Mouse (Mus musculus) heart, embryonic 11.5 days (tissue): Measurements from ENCODE around the gene Ucma. TPM values are rescaled to one million over a fixed set of nuclear protein-coding genes. Genes with fewer than 3 reads are reported as not detected.

Experiments used
- ATAC-seq: fragments of 200-750 bp; cut with Nextera tagmentation; replicated peaks from 2 replicates; pipeline ENCODE4 v1.8.0; 2017; ENCODE audit warnings: moderate library complexity; ENCODE audit not compliant: insufficient number of reproducible peaks, low FRiP score, low TSS enrichment
- H3K27ac ChIP-seq: fragments of 300-500 bp; sonication (generic); 2 replicates; pipeline ENCODE4 v1.5.1; 2014; ENCODE audit warnings: mild to moderate bottlenecking, low read depth, low read length
- H3K27me3 ChIP-seq: fragments of 300-500 bp; sonication (generic); 2 replicates; pipeline ENCODE4 v1.6.1; 2014; ENCODE audit warnings: mild to moderate bottlenecking, low read length, mixed read lengths; ENCODE audit not compliant: control insufficient read depth, insufficient read depth
- H3K36me3 ChIP-seq: fragments of 300-500 bp; sonication (generic); 2 replicates; pipeline ENCODE4 v1.6.1; 2014; ENCODE audit warnings: mild to moderate bottlenecking, low read length, moderate library complexity, mixed read lengths; ENCODE audit not compliant: control insufficient read depth, insufficient read depth
- H3K4me1 ChIP-seq: fragments of 300-500 bp; sonication (generic); 2 replicates; pipeline ENCODE4 v1.6.1; 2014; ENCODE audit warnings: low read length; ENCODE audit not compliant: control insufficient read depth, insufficient read depth
- H3K4me2 ChIP-seq: fragments of 300-500 bp; sonication (generic); 2 replicates; pipeline ENCODE4 v1.6.1; 2014; ENCODE audit warnings: mild to moderate bottlenecking, moderate library complexity
- H3K4me3 ChIP-seq: fragments of 300-500 bp; sonication (generic); 2 replicates; pipeline ENCODE4 v1.5.1; 2014; ENCODE audit warnings: low read depth, low read length
- H3K9ac ChIP-seq: fragments of 300-500 bp; sonication (generic); 2 replicates; pipeline ENCODE4 v1.6.1; 2014; ENCODE audit warnings: mild to moderate bottlenecking, low read depth, low read length, moderate library complexity
- H3K9me3 ChIP-seq: fragments of 300-500 bp; sonication (generic); replicated peaks from 2 replicates; pipeline ENCODE4 v1.6.1; 2016; ENCODE audit warnings: low read length; ENCODE audit not compliant: control insufficient read depth
- WGBS: fragments of 180-500 bp; shearing (Covaris S2); extraction: QIAGEN DNeasy Blood & Tissue Kit; methylation state at CpG from one replicate; pipeline ENCODE4 v1.1.7; 2014; ENCODE audit not compliant: insufficient replicate concordance; 5-methylcytosine and 5-hydroxymethylcytosine counted together
- polyA plus RNA-seq: library from polyadenylated mRNA; unstranded; fragments of >200 nt; fragmentation: Nextera tagmentation; extraction: Ambion mirVana; gene quantifications from 2 replicates; pipeline ENCODE4 v1.2.1, GENCODE M21; 2014

The Ucma gene
- polyA plus RNA-seq, 1 experiment from 2014 or later = not detected

DNA sequence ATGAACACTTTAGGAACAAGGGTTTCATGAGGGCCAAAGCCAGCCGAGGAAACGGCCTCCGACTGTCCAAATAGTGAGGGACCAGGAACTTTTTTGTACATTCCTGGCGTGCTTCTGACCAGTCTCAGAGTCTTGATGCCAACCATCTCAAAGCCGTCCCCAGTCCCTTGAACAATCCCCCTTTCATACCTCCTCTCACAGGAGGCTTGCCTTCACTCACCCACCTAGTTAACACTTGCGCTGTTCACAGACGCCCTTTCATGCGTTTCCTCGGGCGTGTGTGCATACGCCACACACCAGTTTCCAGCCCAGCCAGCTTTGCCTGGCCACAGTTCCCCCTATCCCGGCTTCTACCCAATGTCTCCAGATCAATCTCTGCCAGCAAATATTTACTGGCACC lies 17.9 kb upstream of the Ucma start:
- no peak overlapping the region for H3K9ac ChIP-seq
- no peaks in the 10 kb centered on the region for H3K36me3 ChIP-seq
- WGBS = 86% methylated on average over 12 of the region's 12 CpGs
- H3K27ac ChIP-seq = no peak overlapping the region
- no peak overlapping the region for H3K4me3 ChIP-seq
- no peak overlapping the region for H3K4me2 ChIP-seq
- no peaks in the 10 kb centered on the region for H3K9me3 ChIP-seq
- no peaks in the 10 kb centered on the region for H3K4me1 ChIP-seq
- no peak for ATAC-seq
- H3K27me3 ChIP-seq = no peaks in the 10 kb centered on the region

DNA sequence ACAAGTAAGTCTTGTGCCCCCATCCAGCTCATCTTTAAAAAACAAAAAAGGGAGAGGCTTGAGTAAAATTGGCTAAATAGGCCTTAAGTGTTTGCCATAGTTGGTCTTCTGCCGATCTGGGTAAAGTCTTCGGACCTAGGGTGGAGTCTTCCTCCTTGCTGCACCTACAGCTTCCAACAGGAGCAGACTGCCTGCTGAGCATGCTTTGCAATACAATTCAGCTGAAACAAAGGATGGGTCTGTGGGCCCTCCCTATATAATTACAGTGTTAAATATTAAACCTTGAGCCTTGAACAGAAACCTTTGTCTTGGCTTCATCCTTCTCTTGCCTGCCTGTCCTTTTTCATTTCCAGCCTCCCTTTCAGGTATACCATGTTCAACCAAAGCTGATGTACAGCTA lies 8.1 kb upstream of the Ucma start:
- ATAC-seq = no peak
- Histone ChIP-seq H3K4me3 (no peak overlapping the region), H3K9me3 (no peaks in the 10 kb centered on the region), H3K27ac (no peak overlapping the region), H3K36me3 (no peaks in the 10 kb centered on the region), H3K4me1 (no peaks in the 10 kb centered on the region), H3K4me2 (no peak overlapping the region), H3K27me3 (no peaks in the 10 kb centered on the region), H3K9ac (no peak overlapping the region)
- 89% methylated on average over 2 of the region's 2 CpGs for WGBS

- Histone ChIP-seq H3K9me3 (no peaks in the 10 kb centered on the region), H3K27ac (no peak overlapping the region), H3K4me1 (no peaks in the 10 kb centered on the region), H3K4me3 (no peak overlapping the region), H3K9ac (no peak overlapping the region), H3K36me3 (no peaks in the 10 kb centered on the region), H3K27me3 (no peaks in the 10 kb centered on the region), H3K4me2 (no peak overlapping the region)
- whole genome bisulfite sequencing = 83% methylated on average over 1 of the region's 2 CpGs
- ATAC-seq = no peak
These were observed 6.8 kb upstream of the Ucma start for GRCm38 (mm10) chr2:4969083-4969482.

GRCm38 (mm10) chr2:4978091-4978490 lies 2.2 kb downstream of the Ucma start:
- Histone ChIP-seq H3K4me2 (no peak overlapping the region), H3K27ac (no peak overlapping the region), H3K36me3 (no peaks in the 10 kb centered on the region)

DNA sequence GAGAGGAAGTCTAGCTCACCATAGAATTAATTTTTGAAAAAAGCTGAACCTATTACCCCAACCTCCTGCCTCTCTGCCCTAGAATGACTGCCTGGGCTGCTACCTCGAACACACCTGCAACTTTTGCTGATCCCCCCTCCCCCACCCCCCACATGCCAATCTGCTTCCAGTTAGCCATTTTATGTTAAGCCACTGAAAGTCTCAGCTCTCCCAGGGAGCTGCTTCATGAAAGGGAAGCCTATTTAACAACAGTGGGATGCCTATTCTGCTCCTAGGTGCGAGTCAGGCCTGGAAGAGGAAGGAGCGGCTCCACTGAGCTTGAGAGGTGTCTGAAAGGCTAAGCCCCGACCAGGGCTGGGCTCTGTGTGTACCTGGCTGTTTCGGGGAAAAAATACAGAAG lies 8.1 kb downstream of the Ucma start:
- Histone ChIP-seq H3K27me3 (no peaks in the 10 kb centered on the region), H3K36me3 (no peaks in the 10 kb centered on the region), H3K9me3 (no peaks in the 10 kb centered on the region), H3K4me3 (no peak overlapping the region), H3K27ac (no peak overlapping the region), H3K4me2 (no peak overlapping the region), H3K4me1 (no peaks in the 10 kb centered on the region), H3K9ac (no peak overlapping the region)
- 23% methylated on average over 5 of the region's 5 CpGs for WGBS
- no peak for ATAC-seq

More at GRCm38 (mm10) chr2:4978091-4978490, 2.2 kb downstream of the Ucma start:
- Histone ChIP-seq H3K4me3 (no peak overlapping the region), H3K4me1 (peaks cover 3% of the 10 kb centered on the region; the same call in 1 of the 2 replicates), H3K27me3 (no peaks in the 10 kb centered on the region), H3K9ac (no peak overlapping the region), H3K9me3 (no peaks in the 10 kb centered on the region)
- WGBS = 26% methylated on average over 8 of the region's 8 CpGs
- ATAC-seq = no peak

- Histone ChIP-seq H3K27me3 (no peaks in the 10 kb centered on the region), H3K9ac (no peak overlapping the region), H3K4me1 (no peaks in the 10 kb centered on the region), H3K9me3 (no peaks in the 10 kb centered on the region), H3K36me3 (no peaks in the 10 kb centered on the region), H3K27ac (no peak overlapping the region), H3K4me3 (no peak overlapping the region), H3K4me2 (no peak overlapping the region)
- ATAC-seq = no peak
- WGBS = 69% methylated on average over 6 of the region's 6 CpGs
These were observed 9.1 kb downstream of the Ucma start for GRCm38 (mm10) chr2:4985000-4985399.

- no peaks in the 10 kb centered on the region for H3K4me1 ChIP-seq
- no peak overlapping the region for H3K9ac ChIP-seq
- no peak for ATAC-seq
- no peaks in the 10 kb centered on the region for H3K9me3 ChIP-seq
- WGBS = 88% methylated on average over 4 of the region's 4 CpGs
- H3K4me2 ChIP-seq = no peak overlapping the region
- H3K27me3 ChIP-seq = no peaks in the 10 kb centered on the region
- no peak overlapping the region for H3K27ac ChIP-seq
- H3K4me3 ChIP-seq = no peak overlapping the region
- H3K36me3 ChIP-seq = peaks cover 6% of the 10 kb centered on the region; the same call in 1 of the 2 replicates
These were observed 10.9 kb downstream of the Ucma start for GRCm38 (mm10) chr2:4986798-4987197.

DNA sequence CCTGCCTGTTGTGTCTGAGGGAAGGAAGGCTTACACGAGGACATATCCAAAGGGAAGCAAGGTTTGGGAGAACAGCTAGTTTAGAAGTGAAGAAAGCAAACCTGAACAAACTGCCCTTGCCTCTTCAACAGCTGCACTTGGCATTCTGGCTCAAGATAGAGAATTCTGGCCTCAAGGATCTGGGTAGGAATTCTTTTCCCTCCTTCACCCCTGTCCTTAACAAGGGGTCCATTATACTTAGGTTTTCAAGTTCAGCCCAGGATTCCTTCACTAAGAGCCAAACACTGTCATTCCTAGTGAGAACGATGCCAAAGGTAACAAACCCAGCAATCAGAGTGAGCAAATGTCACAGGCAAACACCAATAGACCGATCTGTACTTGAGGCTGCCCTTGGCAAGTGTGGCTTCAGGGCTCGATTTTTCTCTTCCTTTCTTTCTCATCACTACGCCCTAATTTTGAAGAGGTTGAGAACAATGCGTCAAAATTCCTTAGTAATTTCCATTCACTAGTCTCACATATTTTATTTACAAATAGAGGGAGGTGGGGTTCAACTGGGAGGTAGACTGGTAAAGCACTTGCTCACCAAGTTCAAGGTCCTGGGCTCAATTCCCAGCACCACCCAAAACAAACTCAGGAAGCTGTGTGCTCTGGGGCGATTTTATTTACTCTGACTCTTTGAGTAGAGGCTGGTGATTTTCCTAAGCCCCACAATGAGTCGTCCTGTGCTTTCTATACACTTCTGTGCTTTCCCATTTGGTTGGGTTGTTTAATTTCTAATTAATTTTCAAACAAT lies 11.7 kb downstream of the Ucma start:
- WGBS = 76% methylated on average over 8 of the region's 8 CpGs
- Histone ChIP-seq H3K36me3 (peaks cover 9% of the 10 kb centered on the region), H3K4me1 (no peaks in the 10 kb centered on the region), H3K9me3 (no peaks in the 10 kb centered on the region), H3K9ac (no peak overlapping the region), H3K4me3 (no peak overlapping the region), H3K27me3 (no peaks in the 10 kb centered on the region), H3K4me2 (no peak overlapping the region), H3K27ac (no peak overlapping the region)
- no peak for ATAC-seq

GRCm38 (mm10) chr2:4988826-4989424 lies 13.0 kb downstream of the Ucma start:
- no peak overlapping the region for H3K9ac ChIP-seq
- no peaks in the 10 kb centered on the region for H3K4me1 ChIP-seq
- no peak overlapping the region for H3K4me2 ChIP-seq
- WGBS = 70% methylated on average over 11 of the region's 11 CpGs
- H3K27ac ChIP-seq = no peak overlapping the region
- H3K27me3 ChIP-seq = no peaks in the 10 kb centered on the region
- H3K4me3 ChIP-seq = no peak overlapping the region
- peaks cover 16% of the 10 kb centered on the region for H3K36me3 ChIP-seq
- H3K9me3 ChIP-seq = no peaks in the 10 kb centered on the region
- ATAC-seq = no peak
